Mouse (Mus musculus) G1E (cell line): Measurements from ENCODE around the gene Serf1.

Experiments used
- CTCF ChIP-seq: IDR thresholded peaks from 2 replicates; pipeline ENCODE4 v1.5.1; 2012; ENCODE audit warnings: low read depth, low read length, inconsistent platforms, mixed read lengths
- GATA1 ChIP-seq: IDR thresholded peaks from 2 replicates; pipeline ENCODE4 v1.6.1; 2012; ENCODE audit warnings: borderline replicate concordance, low read length, inconsistent platforms, mixed read lengths
- GATA2 ChIP-seq: IDR thresholded peaks from 2 replicates; pipeline ENCODE4 v1.6.1; 2012; ENCODE audit warnings: low read depth, low read length, inconsistent platforms, borderline replicate concordance
- POLR2AphosphoS5 ChIP-seq: IDR thresholded peaks from 2 replicates; pipeline ENCODE4 v1.6.1; 2012; ENCODE audit warnings: low read depth, low read length, inconsistent platforms; ENCODE audit not compliant: insufficient replicate concordance
- TAL1 ChIP-seq: conservative IDR thresholded peaks from 2 replicates; pipeline ENCODE4 v1.6.1; 2012; ENCODE audit warnings: low read depth, low read length, inconsistent platforms, mixed read lengths

DNA sequence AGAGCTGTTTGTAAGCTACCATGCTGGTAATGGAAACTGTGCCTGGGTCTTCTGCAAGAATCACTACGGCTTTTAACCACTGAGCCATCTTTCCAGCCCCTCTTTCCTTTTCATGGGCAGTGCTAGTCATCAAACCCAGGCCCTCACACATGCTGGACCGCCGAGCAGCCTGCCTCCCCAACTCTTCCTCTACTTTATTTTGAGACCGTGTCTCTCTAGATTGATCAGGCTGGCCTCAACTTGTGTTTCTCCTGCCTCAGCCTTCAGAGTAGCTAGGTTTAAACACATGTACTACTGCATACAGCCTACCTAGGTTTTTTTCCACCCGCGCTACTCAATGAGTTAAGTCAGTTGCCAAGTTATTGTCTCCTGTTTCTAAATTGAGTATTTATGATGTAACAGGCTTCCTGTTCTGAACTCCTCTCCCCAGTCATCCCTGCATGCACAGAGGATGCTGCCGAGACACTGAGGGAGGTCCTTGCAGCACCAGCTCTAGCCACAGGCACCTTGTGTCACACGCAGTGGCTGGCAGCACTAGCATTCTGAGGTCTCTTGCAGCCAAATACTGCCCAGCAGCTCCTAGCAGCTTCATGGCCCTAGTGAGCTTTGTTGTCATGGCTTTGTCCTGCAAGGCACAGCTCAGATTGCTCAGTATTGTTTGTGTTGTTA lies 34.0 kb downstream of the Serf1 start:
- TF ChIP-seq CTCF (no peak), POLR2AphosphoS5 (no peak), GATA1 (no peak), GATA2 (no peak), TAL1 (no peak)
